Mouse (Mus musculus) liver, embryonic 16.5 days (tissue): Measurements from ENCODE around the gene Slc43a2. TPM values are rescaled to one million over a fixed set of nuclear protein-coding genes. Genes with fewer than 3 reads are reported as not detected.

Experiments
- ATAC-seq: fragments of 200-750 bp; cut with Nextera tagmentation; 2 replicates; pipeline ENCODE4 v1.8.0; 2017; ENCODE audit warnings: low read depth, mild to moderate bottlenecking, moderate number of reproducible peaks, moderate library complexity
- H3K27ac ChIP-seq: fragments of 300-500 bp; sonication (generic); 2 replicates; pipeline ENCODE4 v1.5.1; 2014; ENCODE audit warnings: mild to moderate bottlenecking, low read length
- H3K27me3 ChIP-seq: fragments of 300-500 bp; sonication (generic); 2 replicates; pipeline ENCODE4 v1.6.1; 2014; ENCODE audit warnings: low read depth, low read length, mixed read lengths; ENCODE audit not compliant: control insufficient read depth, insufficient read depth
- H3K36me3 ChIP-seq: fragments of 300-500 bp; sonication (generic); 2 replicates; pipeline ENCODE4 v1.6.1; 2014; ENCODE audit warnings: mild to moderate bottlenecking; ENCODE audit not compliant: control insufficient read depth, insufficient read depth
- H3K4me1 ChIP-seq: fragments of 300-500 bp; sonication (generic); 2 replicates; pipeline ENCODE4 v1.6.1; 2014; ENCODE audit warnings: low read depth, low read length, mixed read lengths; ENCODE audit not compliant: control insufficient read depth
- H3K4me2 ChIP-seq: fragments of 300-500 bp; sonication (generic); 2 replicates; pipeline ENCODE4 v1.6.1; 2014; ENCODE audit warnings: low read depth, low read length, mixed read lengths
- H3K4me3 ChIP-seq: fragments of 300-500 bp; sonication (generic); 2 replicates; pipeline ENCODE4 v1.5.1; 2014; ENCODE audit warnings: low read depth, mild to moderate bottlenecking, low read length
- H3K9ac ChIP-seq: fragments of 300-500 bp; sonication (generic); 2 replicates; pipeline ENCODE4 v1.6.1; 2014; ENCODE audit warnings: low read depth, low read length
- H3K9me3 ChIP-seq: fragments of 300-500 bp; sonication (generic); replicated peaks from 2 replicates; pipeline ENCODE4 v1.6.1; 2016; ENCODE audit warnings: low read length; ENCODE audit not compliant: control insufficient read depth
- WGBS: fragments of 180-500 bp; shearing (Covaris S2); extraction: QIAGEN DNeasy Blood & Tissue Kit; methylation state at CpG from one replicate; pipeline ENCODE4 v1.1.7; 2014; ENCODE audit not compliant: insufficient replicate concordance; 5-methylcytosine and 5-hydroxymethylcytosine counted together
- microRNA-seq: library from miRNA; unstranded; fragments of <30 nt; microRNA quantifications from one replicate; pipeline ENCODE4, GENCODE M21; 2016
- polyA plus RNA-seq: library from polyadenylated mRNA; unstranded; fragments of >200 nt; fragmentation: Nextera tagmentation; extraction: Ambion mirVana; gene quantifications from 2 replicates; pipeline ENCODE4 v1.2.1, GENCODE M21; 2015

Slc43a2 gene
- polyA plus RNA-seq, 1 experiment from 2014 or later = 4.5 TPM

GRCm38 (mm10) chr11:75621426-75621825 lies 89.9 kb downstream of the Slc43a2 start:
- Histone ChIP-seq H3K9ac (no peak overlapping the region), H3K4me1 (peaks cover 4% of the 10 kb centered on the region; the same call in 1 of the 2 replicates), H3K27me3 (no peaks in the 10 kb centered on the region), H3K9me3 (no peaks in the 10 kb centered on the region), H3K4me3 (no peak overlapping the region), H3K27ac (no peak overlapping the region), H3K4me2 (no peak overlapping the region), H3K36me3 (peaks cover 9% of the 10 kb centered on the region)
- 67% methylated on average over 2 of the region's 2 CpGs for WGBS
- no peak for ATAC-seq

GRCm38 (mm10) chr11:75622588-75623329 lies 91.3 kb downstream of the Slc43a2 start:
- H3K9ac ChIP-seq = no peak overlapping the region
- no peak overlapping the region for H3K4me3 ChIP-seq
- WGBS = 66% methylated on average over 2 of the region's 2 CpGs
- peak overlapping the region; percentile 65 for H3K27ac ChIP-seq
- no peak overlapping the region for H3K4me2 ChIP-seq
- H3K36me3 ChIP-seq = peaks cover 13% of the 10 kb centered on the region
- ATAC-seq = no peak
- H3K27me3 ChIP-seq = no peaks in the 10 kb centered on the region
- H3K9me3 ChIP-seq = no peaks in the 10 kb centered on the region
- H3K4me1 ChIP-seq = peaks cover 4% of the 10 kb centered on the region; the same call in 1 of the 2 replicates

- H3K9ac ChIP-seq = no peak overlapping the region
- WGBS = 15% methylated on average over 2 of the region's 2 CpGs
- ATAC-seq = no peak
- H3K4me1 ChIP-seq = peaks cover 4% of the 10 kb centered on the region; the same call in 1 of the 2 replicates
- peaks cover 13% of the 10 kb centered on the region for H3K36me3 ChIP-seq
- H3K27me3 ChIP-seq = no peaks in the 10 kb centered on the region
- H3K4me2 ChIP-seq = no peak overlapping the region
- no peak overlapping the region for H3K4me3 ChIP-seq
- H3K9me3 ChIP-seq = no peaks in the 10 kb centered on the region
- H3K27ac ChIP-seq = no peak overlapping the region
Observed at GRCm38 (mm10) chr11:75624102-75624554, 92.6 kb downstream of the Slc43a2 start.

DNA sequence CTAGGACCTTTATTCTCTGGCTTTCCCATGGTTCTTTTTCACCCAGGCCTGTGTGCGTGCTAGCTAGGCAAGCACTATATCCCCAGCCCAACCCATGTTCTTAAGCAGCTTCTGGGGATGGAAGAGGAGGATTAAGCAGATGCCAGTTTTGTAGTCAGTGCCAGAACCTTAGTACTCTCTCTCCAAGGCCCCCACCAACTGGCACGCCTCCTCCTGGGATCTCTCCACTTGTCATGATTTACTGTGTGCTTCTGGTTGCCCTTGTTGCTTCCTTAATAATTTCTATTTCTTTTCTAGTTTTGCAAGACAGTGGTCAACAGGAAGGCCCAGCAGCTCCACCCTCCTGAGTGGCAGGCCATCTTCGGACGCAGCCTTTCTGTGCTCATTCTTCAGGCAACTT lies 94.3 kb downstream of the Slc43a2 start:
- H3K9me3 ChIP-seq = no peaks in the 10 kb centered on the region
- H3K9ac ChIP-seq = no peak overlapping the region
- no peak overlapping the region for H3K4me3 ChIP-seq
- peaks cover 9% of the 10 kb centered on the region; the same call in 1 of the 2 replicates for H3K36me3 ChIP-seq
- 86% methylated on average over 4 of the region's 4 CpGs for WGBS
- H3K27me3 ChIP-seq = no peaks in the 10 kb centered on the region
- H3K4me1 ChIP-seq = peaks cover 9% of the 10 kb centered on the region
- no peak overlapping the region for H3K27ac ChIP-seq
- H3K4me2 ChIP-seq = no peak overlapping the region
- no peak for ATAC-seq

Small RNAs within 50 kb of the gene (microRNA-seq; reads per million reads assigned to microRNA genes)
- not detected for gene Mir3971

Other genes starting within 250 kb of the Slc43a2 start
- 78.6 and 82.2 TPM in 2 replicates for gene Rpa1, start 183.4 kb upstream of the Slc43a2 start, polyA plus RNA-seq
- 4.0 and 4.6 TPM in 2 replicates for gene Smyd4, start 183.3 kb upstream of the Slc43a2 start, polyA plus RNA-seq
- 363 and 402 TPM in 2 replicates for gene Serpinf1, start 109.0 kb upstream of the Slc43a2 start, polyA plus RNA-seq
- 753 and 817 TPM in 2 replicates for gene Serpinf2, start 92.1 kb upstream of the Slc43a2 start, polyA plus RNA-seq
- gene Wdr81, start 77.0 kb upstream of the Slc43a2 start, polyA plus RNA-seq = 22.6 and 24.9 TPM in 2 replicates
- gene Tlcd2, start 70.0 kb upstream of the Slc43a2 start, polyA plus RNA-seq = 19.6 and 20.4 TPM in 2 replicates
- gene Prpf8, start 44.9 kb upstream of the Slc43a2 start, polyA plus RNA-seq = 24.1 and 25.3 TPM in 2 replicates
- gene Rilp, start 21.6 kb upstream of the Slc43a2 start, polyA plus RNA-seq = 3.8 and 4.7 TPM in 2 replicates
- 2.5 and 3.4 TPM in 2 replicates for gene Scarf1, start 18.2 kb upstream of the Slc43a2 start, polyA plus RNA-seq
- gene Pitpna, start 56.4 kb downstream of the Slc43a2 start, polyA plus RNA-seq = 23.8 and 25.4 TPM in 2 replicates
- gene Inpp5k, start 99.3 kb downstream of the Slc43a2 start, polyA plus RNA-seq = 15.8 and 17.9 TPM in 2 replicates
- gene Myo1c, start 118.8 kb downstream of the Slc43a2 start, polyA plus RNA-seq = 21.0 and 24.1 TPM in 2 replicates
- gene Crk, start 147.6 kb downstream of the Slc43a2 start, polyA plus RNA-seq = 30.4 and 32.6 TPM in 2 replicates
- 192 and 206 TPM in 2 replicates for gene Ywhae, start 201.2 kb downstream of the Slc43a2 start, polyA plus RNA-seq